8 mouse cellular contexts compared by ENCODE assay signal in the genomic region with DNA sequence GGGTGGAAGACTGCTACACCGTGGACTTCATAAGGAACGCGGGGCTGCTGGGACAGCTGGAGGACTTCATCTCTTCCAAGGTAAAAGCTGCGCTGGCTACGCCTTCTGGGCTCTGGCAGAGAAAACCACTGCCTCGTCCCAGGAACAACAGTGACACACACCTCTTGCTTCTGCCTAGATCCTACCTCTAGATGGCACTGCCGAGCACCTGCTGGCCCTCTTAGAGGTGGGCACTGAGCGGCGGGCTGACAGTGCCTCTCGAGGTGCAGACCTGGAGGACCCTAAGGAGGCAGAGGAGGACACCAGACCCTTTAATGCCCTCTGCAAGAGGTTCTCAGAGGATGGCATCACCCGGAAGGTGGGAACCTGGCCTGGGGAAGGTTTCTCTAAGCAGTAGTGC. TPM values are rescaled to one million over a fixed set of nuclear protein-coding genes. Genes with fewer than 3 reads are reported as not detected.
DNase-seq lines count a peak whose midpoint lies in the region; ATAC-seq lines count a peak whose summit lies in the region.

No protein-coding gene starts in this region.

- no peak overlapping the region for H3K27ac ChIP-seq in forebrain, embryonic 10.5 days
- no peak overlapping the region for H3K27ac ChIP-seq in forebrain, embryonic 16.5 days (ENCODE audit: low read length)
- H3K27ac ChIP-seq in forebrain, embryonic 15.5 days (replicated peaks) = no peak overlapping the region
- no peak overlapping the region for H3K27ac ChIP-seq in midbrain, embryonic 14.5 days (replicated peaks; ENCODE audit: low read depth, low read length)

- H3K9ac ChIP-seq in forebrain, embryonic 16.5 days (replicated peaks; ENCODE audit: low read depth, low read length) = no peak overlapping the region
- H3K9ac ChIP-seq in forebrain, embryonic 15.5 days (replicated peaks) = no peak overlapping the region
- no peak overlapping the region for H3K9ac ChIP-seq in midbrain, embryonic 14.5 days (replicated peaks; ENCODE audit: low read length)

- WGBS in forebrain, embryonic 10.5 days = 16% methylated on average over 11 of the region's 11 CpGs
- 12% methylated on average over 11 of the region's 11 CpGs for WGBS in forebrain, embryonic 16.5 days
- 15% methylated on average over 11 of the region's 11 CpGs for WGBS in forebrain, embryonic 15.5 days
- WGBS in midbrain, embryonic 14.5 days = 18% methylated on average over 11 of the region's 11 CpGs

- no peaks in the 10 kb centered on the region for H3K9me3 ChIP-seq in forebrain, embryonic 10.5 days
- no peaks in the 10 kb centered on the region for H3K9me3 ChIP-seq in forebrain, embryonic 16.5 days (ENCODE audit: control insufficient read depth, low read length)
- H3K9me3 ChIP-seq in forebrain, embryonic 15.5 days = no peaks in the 10 kb centered on the region
- no peaks in the 10 kb centered on the region for H3K9me3 ChIP-seq in midbrain, embryonic 14.5 days (ENCODE audit: control insufficient read depth, low read length)

- no peak; the same call in 1 of the 2 replicates for ATAC-seq in forebrain, embryonic 16.5 days
- 0 out of 2 replicates have a peak, but pooled peaks have one; percentile 41 for ATAC-seq in forebrain, embryonic 15.5 days (replicated peaks)
- ATAC-seq in midbrain, embryonic 14.5 days (ENCODE audit: low FRiP score, low TSS enrichment) = no peak

- no peak overlapping the region for H3K4me2 ChIP-seq in forebrain, embryonic 16.5 days (ENCODE audit: low read length)
- H3K4me2 ChIP-seq in forebrain, embryonic 15.5 days (replicated peaks) = no peak overlapping the region
- no peak overlapping the region for H3K4me2 ChIP-seq in midbrain, embryonic 14.5 days (ENCODE audit: low read length)

- peak; percentile 43 for DNase-seq in forebrain, embryonic 10.5 days (ENCODE audit: extremely low spot score, low spot score)
- peak; percentile 15 for DNase-seq in urinary bladder, postnatal 25 days (ENCODE audit: low spot score)
- no peak for DNase-seq in urinary bladder, adult 2 months (ENCODE audit: low spot score)
- peak; percentile 49 for DNase-seq in kidney, postnatal 14 days
- DNase-seq in midbrain, embryonic 14.5 days = peak; percentile 77
- peak; percentile 27 for DNase-seq in yolk sac, embryonic 10.5 days (ENCODE audit: low spot score)

- no peak overlapping the region for H3K4me3 ChIP-seq in forebrain, embryonic 10.5 days
- no peak overlapping the region for H3K4me3 ChIP-seq in forebrain, embryonic 16.5 days (replicated peaks; ENCODE audit: low read length)
- no peak overlapping the region for H3K4me3 ChIP-seq in forebrain, embryonic 15.5 days
- no peak overlapping the region for H3K4me3 ChIP-seq in midbrain, embryonic 14.5 days (replicated peaks; ENCODE audit: low read depth, low read length)

- H3K36me3 ChIP-seq in forebrain, embryonic 10.5 days (replicated peaks) = no peaks in the 10 kb centered on the region
- no peaks in the 10 kb centered on the region for H3K36me3 ChIP-seq in forebrain, embryonic 16.5 days (ENCODE audit: control insufficient read depth, insufficient read depth)
- no peaks in the 10 kb centered on the region for H3K36me3 ChIP-seq in forebrain, embryonic 15.5 days
- H3K36me3 ChIP-seq in midbrain, embryonic 14.5 days (ENCODE audit: control insufficient read depth, insufficient read depth, low read length) = 0 out of 2 replicates have a peak, but pooled peaks cover 13% of the 10 kb centered on the region

- H3K27me3 ChIP-seq in forebrain, embryonic 10.5 days (ENCODE audit: poor library complexity, severe bottlenecking) = peaks cover 36% of the 10 kb centered on the region
- H3K27me3 ChIP-seq in forebrain, embryonic 16.5 days (replicated peaks; ENCODE audit: control insufficient read depth, insufficient read depth, low read length) = no peaks in the 10 kb centered on the region
- no peaks in the 10 kb centered on the region for H3K27me3 ChIP-seq in forebrain, embryonic 15.5 days
- no peaks in the 10 kb centered on the region; the same call in 1 of the 2 replicates for H3K27me3 ChIP-seq in midbrain, embryonic 14.5 days (ENCODE audit: control insufficient read depth, insufficient read depth, low read length)

- H3K4me1 ChIP-seq in forebrain, embryonic 10.5 days = peaks cover 9% of the 10 kb centered on the region; the same call in 1 of the 2 replicates
- no peaks in the 10 kb centered on the region for H3K4me1 ChIP-seq in forebrain, embryonic 16.5 days (replicated peaks; ENCODE audit: control insufficient read depth, insufficient read depth, low read length)
- H3K4me1 ChIP-seq in forebrain, embryonic 15.5 days = no peaks in the 10 kb centered on the region
- H3K4me1 ChIP-seq in midbrain, embryonic 14.5 days (ENCODE audit: control insufficient read depth, insufficient read depth, low read length) = no peaks in the 10 kb centered on the region

RNA-seq across cellular contexts. Expression of a gene that starts 12.9 kb away (rescaled TPM):
- polyA plus RNA-seq in forebrain, embryonic 10.5 days (2016; fragmentation: Nextera tagmentation; extraction: Ambion mirVana) = 0.25 TPM in 1 of 2 replicates, not detected in the other
- polyA plus RNA-seq in forebrain, embryonic 16.5 days (2015; fragmentation: Nextera tagmentation; extraction: Ambion mirVana) = not detected in 2 replicates
- polyA plus RNA-seq in urinary bladder, adult 2 months (2012; rRNA removed) = not detected in 2 replicates
- not detected in 2 replicates for polyA plus RNA-seq in forebrain, embryonic 15.5 days (2015; fragmentation: Nextera tagmentation; extraction: Ambion mirVana)
- not detected in 2 replicates for polyA plus RNA-seq in midbrain, embryonic 14.5 days (2014; fragmentation: Nextera tagmentation; extraction: Ambion mirVana)

RNA-seq across cellular contexts. Expression of a gene that starts 36.2 kb away (rescaled TPM):
- polyA plus RNA-seq in forebrain, embryonic 10.5 days (2016; fragmentation: Nextera tagmentation; extraction: Ambion mirVana) = 0.26 and 0.33 TPM in 2 replicates
- polyA plus RNA-seq in forebrain, embryonic 16.5 days (2015; fragmentation: Nextera tagmentation; extraction: Ambion mirVana) = 4.0 and 7.7 TPM in 2 replicates
- polyA plus RNA-seq in urinary bladder, adult 2 months (2012; rRNA removed) = 0.03 and 0.07 TPM in 2 replicates
- polyA plus RNA-seq in forebrain, embryonic 15.5 days (2015; fragmentation: Nextera tagmentation; extraction: Ambion mirVana) = 4.9 and 5.1 TPM in 2 replicates
- polyA plus RNA-seq in midbrain, embryonic 14.5 days (2014; fragmentation: Nextera tagmentation; extraction: Ambion mirVana) = 20.6 and 22.9 TPM in 2 replicates

RNA-seq across cellular contexts. Expression of a gene that starts 47.8 kb away (rescaled TPM):
- polyA plus RNA-seq in forebrain, embryonic 10.5 days (2016; fragmentation: Nextera tagmentation; extraction: Ambion mirVana) = 0.67 and 0.91 TPM in 2 replicates
- polyA plus RNA-seq in forebrain, embryonic 16.5 days (2015; fragmentation: Nextera tagmentation; extraction: Ambion mirVana) = 0.62 and 0.87 TPM in 2 replicates
- polyA plus RNA-seq in urinary bladder, adult 2 months (2012; rRNA removed) = 0.37 and 0.70 TPM in 2 replicates
- polyA plus RNA-seq in forebrain, embryonic 15.5 days (2015; fragmentation: Nextera tagmentation; extraction: Ambion mirVana) = 0.64 and 0.99 TPM in 2 replicates
- 0.74 and 0.76 TPM in 2 replicates for polyA plus RNA-seq in midbrain, embryonic 14.5 days (2014; fragmentation: Nextera tagmentation; extraction: Ambion mirVana)
